Mouse (Mus musculus) right cerebral cortex, postnatal 4 days (tissue): ENCODE data around the gene Gpr87.

Experiments used
- DNase-seq: peaks from one replicate; pipeline ENCODE4 v3.0.0-alpha.2; 2022

Gene Gpr87

GRCm38 (mm10) chr3:59135911-59136653, 58.8 kb downstream of the Gpr87 start:
- DNase-seq, result no peak

GRCm38 (mm10) chr3:59133189-59133588, 61.7 kb downstream of the Gpr87 start:
- DNase-seq, result no peak

GRCm38 (mm10) chr3:59131966-59132365, 62.9 kb downstream of the Gpr87 start:
- no peak for DNase-seq

- DNase-seq, result no peak
Observed at GRCm38 (mm10) chr3:59131081-59131480, 63.8 kb downstream of the Gpr87 start.

- DNase-seq, result no peak
Observed at GRCm38 (mm10) chr3:59130431-59130830, 64.5 kb downstream of the Gpr87 start.

GRCm38 (mm10) chr3:59129547-59129946, 65.4 kb downstream of the Gpr87 start:
- no peak for DNase-seq
